Mouse (Mus musculus): ENCODE measurements around the gene Hist1h3a. TPM values are rescaled to one million over a fixed set of nuclear protein-coding genes. Genes with fewer than 3 reads are reported as not detected.

The Hist1h3a gene
- polyA plus RNA-seq, 1 experiment from 2014 or later: not detected

DNA sequence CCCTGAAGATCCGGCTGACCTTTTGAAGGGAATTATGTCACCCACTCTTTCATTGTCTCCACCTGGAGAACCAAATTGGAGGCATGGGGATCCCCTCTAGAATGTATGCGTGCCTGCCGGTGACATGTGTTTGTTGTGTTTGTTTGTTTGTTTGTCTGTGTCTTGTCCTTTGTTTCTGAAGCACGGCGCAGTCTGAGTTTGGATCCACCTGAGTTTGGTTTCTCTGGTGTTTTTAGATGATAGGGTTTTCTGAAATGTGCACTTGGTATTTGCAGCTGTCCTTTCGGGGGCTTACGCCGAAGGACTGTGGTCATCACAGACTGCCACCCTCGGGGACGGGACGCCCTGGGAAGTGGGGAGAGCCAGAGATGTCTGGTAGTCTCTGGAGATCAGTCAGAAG is 45.0 kb downstream of the Hist1h3a start:
- peak overlapping the region; percentile 52 for H3K27ac ChIP-seq
- H3K4me3 ChIP-seq (ENCODE audit: inconsistent target): no peak overlapping the region
- no peaks in the 10 kb centered on the region for H3K36me3 ChIP-seq (ENCODE audit: inconsistent target)
- H3K79me2 ChIP-seq (ENCODE audit: inconsistent target): no peaks in the 10 kb centered on the region
- 59% methylated on average over 11 of the region's 11 CpGs for WGBS (ENCODE audit: missing documents)

DNA sequence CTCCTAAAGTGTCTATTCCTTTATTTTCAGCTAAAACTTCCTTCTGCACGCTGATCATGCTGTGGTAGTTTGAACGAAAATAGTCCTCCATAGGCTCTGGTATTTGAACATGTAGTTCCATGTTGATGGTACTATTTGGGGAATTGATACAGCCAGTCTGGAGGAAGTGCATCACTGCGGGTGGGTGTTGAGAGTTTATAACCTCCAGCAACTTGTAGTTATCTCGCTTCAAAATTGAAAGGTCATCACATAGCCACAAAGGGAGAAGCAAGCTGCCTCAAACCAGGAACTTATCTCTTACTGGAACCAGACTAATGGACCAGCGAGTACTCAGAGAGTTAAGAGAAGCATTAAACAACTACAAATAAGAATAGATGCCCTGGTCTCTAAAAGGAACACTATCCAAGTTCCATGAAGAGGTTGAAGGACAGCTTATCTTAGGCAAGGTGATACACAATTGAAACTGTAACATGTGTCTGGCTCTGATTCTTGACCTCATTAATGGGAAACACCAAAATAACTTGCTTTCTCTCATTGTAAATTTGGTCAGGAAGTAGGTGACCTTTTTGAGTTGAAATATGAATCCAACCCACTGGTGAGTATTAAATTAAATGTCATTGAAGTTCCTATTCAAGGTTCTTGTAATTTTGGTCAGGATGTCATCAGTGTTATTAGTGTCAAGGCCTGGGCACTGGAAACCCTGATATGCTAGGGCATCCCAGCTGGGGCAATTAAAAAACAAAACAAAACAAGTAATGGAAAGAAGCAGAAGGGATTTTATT is 45.7 kb downstream of the Hist1h3a start:
- WGBS (ENCODE audit: missing documents): 25% methylated on average over 5 of the region's 5 CpGs
- Histone ChIP-seq H3K36me3 (ENCODE audit: inconsistent target) (no peaks in the 10 kb centered on the region), H3K27ac (no peak overlapping the region; the same call in 1 of the 2 replicates)

More for the DNA sequence above, 45.7 kb downstream of the Hist1h3a start:
- Histone ChIP-seq H3K79me2 (ENCODE audit: inconsistent target) (no peaks in the 10 kb centered on the region), H3K4me3 (ENCODE audit: inconsistent target) (no peak overlapping the region)

Other genes starting within 250 kb of the Hist1h3a start
- 1.0 to 1.9 TPM in 2 of 3 replicates, not detected in the other for gene Hist1h4h, start 231.3 kb downstream of the Hist1h3a start, polyA plus RNA-seq (2018)
- not detected in 3 replicates for gene Hist1h2af, start 228.5 kb downstream of the Hist1h3a start, polyA plus RNA-seq (2018)
- not detected in 3 replicates for gene Hist1h3g, start 227.0 kb downstream of the Hist1h3a start, polyA plus RNA-seq (2018)
- 0.09 to 0.34 TPM (median 0.15 TPM) in 3 replicates for gene Hist1h2bh, start 219.0 kb downstream of the Hist1h3a start, polyA plus RNA-seq (2018)
- not detected in 3 replicates for gene Hist1h3f, start 218.3 kb downstream of the Hist1h3a start, polyA plus RNA-seq (2018)
- gene Hist1h4f, start 210.7 kb downstream of the Hist1h3a start, polyA plus RNA-seq (2018): not detected in 3 replicates
- gene Hist1h1d, start 209.1 kb downstream of the Hist1h3a start, polyA plus RNA-seq (2018): 0.05 to 0.10 TPM (median 0.10 TPM) in 3 replicates
- gene Hist1h3e, start 200.0 kb downstream of the Hist1h3a start, polyA plus RNA-seq (2018): 0.26 TPM in 1 of 3 replicates, not detected in the others
- gene Hist1h2ae, start 191.2 kb downstream of the Hist1h3a start, polyA plus RNA-seq (2018): 0.70 to 2.0 TPM (median 0.90 TPM) in 3 replicates
- 0.65 to 7.9 TPM (median 2.9 TPM) in 3 replicates for gene Hist1h2bg, start 191.0 kb downstream of the Hist1h3a start, polyA plus RNA-seq (2018)
- gene Hist1h2bf, start 188.2 kb downstream of the Hist1h3a start, polyA plus RNA-seq (2018): not detected in 3 replicates
- gene Hist1h2ad, start 188.0 kb downstream of the Hist1h3a start, polyA plus RNA-seq (2018): not detected in 3 replicates
- 0.13 to 1.1 TPM in 2 of 3 replicates, not detected in the other for gene Hist1h3d, start 186.6 kb downstream of the Hist1h3a start, polyA plus RNA-seq (2018)
- 0.13 TPM in 1 of 3 replicates, not detected in the others for gene Hist1h4d, start 180.8 kb downstream of the Hist1h3a start, polyA plus RNA-seq (2018)
- gene Hist1h2be, start 141.3 kb downstream of the Hist1h3a start, polyA plus RNA-seq (2018): 0.35 to 1.0 TPM (median 0.76 TPM) in 3 replicates
- 0.16 to 0.34 TPM (median 0.26 TPM) in 3 replicates for gene Hist1h1e, start 139.8 kb downstream of the Hist1h3a start, polyA plus RNA-seq (2018)
- 0.20 to 0.36 TPM (median 0.33 TPM) in 3 replicates for gene Hist1h2ac, start 78.4 kb downstream of the Hist1h3a start, polyA plus RNA-seq (2018)
- gene Hist1h2bc, start 78.2 kb downstream of the Hist1h3a start, polyA plus RNA-seq (2018): 101 to 170 TPM (median 160 TPM) in 3 replicates
- not detected in 3 replicates for gene Hist1h1t, start 66.6 kb downstream of the Hist1h3a start, polyA plus RNA-seq (2018)
- gene Hist1h4c, start 63.9 kb downstream of the Hist1h3a start, polyA plus RNA-seq (2018): 0.53 TPM in 1 of 3 replicates, not detected in the others
- 27.7 to 67.4 TPM (median 36.4 TPM) in 3 replicates for gene Hfe, start 51.5 kb downstream of the Hist1h3a start, polyA plus RNA-seq (2018)
- gene Hist1h1c, start 23.6 kb downstream of the Hist1h3a start, polyA plus RNA-seq (2018): 72.8 to 156 TPM (median 87.8 TPM) in 3 replicates
- not detected in 3 replicates for gene Hist1h3c, start 16.8 kb downstream of the Hist1h3a start, polyA plus RNA-seq (2018)
- gene Hist1h2bb, start 15.7 kb downstream of the Hist1h3a start, polyA plus RNA-seq (2018): not detected in 3 replicates
- not detected in 3 replicates for gene Hist1h2ab, start 11.3 kb downstream of the Hist1h3a start, polyA plus RNA-seq (2018)
- not detected in 3 replicates for gene Hist1h3b, start 10.1 kb downstream of the Hist1h3a start, polyA plus RNA-seq (2018)
- gene Hist1h4b, start 5.4 kb downstream of the Hist1h3a start, polyA plus RNA-seq (2018): 0.99 TPM in 1 of 3 replicates, not detected in the others
- not detected in 3 replicates for gene Hist1h4a, start 1.2 kb downstream of the Hist1h3a start, polyA plus RNA-seq (2018)
- gene Hist1h1a, start 1.3 kb upstream of the Hist1h3a start, polyA plus RNA-seq (2018): 0.43 TPM in 1 of 3 replicates, not detected in the others
- not detected in 3 replicates for gene Trim38, start 7.5 kb upstream of the Hist1h3a start, polyA plus RNA-seq (2018)
- gene Slc17a2, start 44.6 kb upstream of the Hist1h3a start, polyA plus RNA-seq (2018): not detected in 3 replicates
- not detected in 3 replicates for gene Slc17a3, start 77.0 kb upstream of the Hist1h3a start, polyA plus RNA-seq (2018)
- gene Slc17a1, start 105.4 kb upstream of the Hist1h3a start, polyA plus RNA-seq (2018): not detected in 3 replicates
- not detected in 3 replicates for gene Slc17a4, start 152.6 kb upstream of the Hist1h3a start, polyA plus RNA-seq (2018)
- gene Hist1h2ba, start 171.8 kb upstream of the Hist1h3a start, polyA plus RNA-seq (2018): not detected in 3 replicates
- gene Hist1h2aa, start 172.1 kb upstream of the Hist1h3a start, polyA plus RNA-seq (2018): not detected in 3 replicates
- not detected in 3 replicates for gene Scgn, start 228.8 kb upstream of the Hist1h3a start, polyA plus RNA-seq (2018)

Data from macrophage (primary cell).